ENCODE assay signal across 10 mouse cellular contexts in genomic region chr16:37802686-37803295, GRCm38 (mm10). TPM values are rescaled to one million over a fixed set of nuclear protein-coding genes. Genes with fewer than 3 reads are reported as not detected.
DNase-seq lines count a peak whose midpoint lies in the region; ATAC-seq lines count a peak whose summit lies in the region.
"Had no signal": no experiment of that assay in that cellular context is flagged by ENCODE, and none has a peak within 500 bp of the region (broad histone marks: within the 10 kb centered on the region; RNA-seq: fewer than 3 reads in every experiment).

No protein-coding gene starts in this region.

- H3K27me3 ChIP-seq in embryonic facial prominence, embryonic 11.5 days (ENCODE audit: control insufficient read depth, insufficient read depth, low read length): no peaks in the 10 kb centered on the region
- H3K27me3 ChIP-seq in embryonic facial prominence, embryonic 10.5 days (replicated peaks; ENCODE audit: low read depth, poor library complexity, severe bottlenecking): no peaks in the 10 kb centered on the region
- H3K27me3 ChIP-seq in midbrain, embryonic 12.5 days: no peaks in the 10 kb centered on the region

- H3K36me3 ChIP-seq in embryonic facial prominence, embryonic 11.5 days (replicated peaks; ENCODE audit: control insufficient read depth, insufficient read depth, low read depth, low read length): no peaks in the 10 kb centered on the region; the same call in 1 of the 2 replicates
- peaks cover 69% of the 10 kb centered on the region for H3K36me3 ChIP-seq in embryonic facial prominence, embryonic 10.5 days (replicated peaks)
- peaks cover 21% of the 10 kb centered on the region; the same call in 1 of the 2 replicates for H3K36me3 ChIP-seq in midbrain, embryonic 12.5 days

- no peak for ATAC-seq in embryonic facial prominence, embryonic 11.5 days (replicated peaks; ENCODE audit: insufficient number of reproducible peaks, low FRiP score, low TSS enrichment, low read depth)
- no peak for ATAC-seq in midbrain, embryonic 12.5 days (ENCODE audit: low FRiP score, low read depth)

- no peak overlapping the region for H3K9ac ChIP-seq in embryonic facial prominence, embryonic 11.5 days (replicated peaks; ENCODE audit: low read length)
- no peak overlapping the region for H3K9ac ChIP-seq in midbrain, embryonic 12.5 days (replicated peaks)

- H3K9me3 ChIP-seq in embryonic facial prominence, embryonic 11.5 days (replicated peaks; ENCODE audit: control insufficient read depth, low read length): peaks cover 4% of the 10 kb centered on the region; the same call in 1 of the 2 replicates
- peaks cover 11% of the 10 kb centered on the region; the same call in 1 of the 2 replicates for H3K9me3 ChIP-seq in embryonic facial prominence, embryonic 10.5 days
- 0 out of 2 replicates have a peak, but pooled peaks cover 11% of the 10 kb centered on the region for H3K9me3 ChIP-seq in midbrain, embryonic 12.5 days

- H3K27ac ChIP-seq in embryonic facial prominence, embryonic 11.5 days (replicated peaks; ENCODE audit: low read depth, low read length): no peak overlapping the region
- no peak overlapping the region for H3K27ac ChIP-seq in embryonic facial prominence, embryonic 10.5 days (replicated peaks)
- peak overlapping the region; percentile 25; the same call in 1 of the 2 replicates for H3K27ac ChIP-seq in midbrain, embryonic 12.5 days (replicated peaks)

- peak; percentile 55 for DNase-seq in embryonic facial prominence, embryonic 11.5 days (ENCODE audit: low spot score)
- DNase-seq in embryonic facial prominence, embryonic 10.5 days (ENCODE audit: low spot score): no peak
- peak; percentile 38 for DNase-seq in retina, embryonic 14.5 days (ENCODE audit: low spot score)
- no peak for DNase-seq in retina, postnatal 1 day
- DNase-seq in telencephalon, adult 2 months (ENCODE audit: low read depth, low spot score): peak; percentile 72
- no peak for DNase-seq in urinary bladder, postnatal 25 days (ENCODE audit: low spot score)
- no peak for DNase-seq in adrenal gland, adult 8-10 months
- DNase-seq: kidney, postnatal 14 days had no signal

- H3K4me3 ChIP-seq in embryonic facial prominence, embryonic 11.5 days (ENCODE audit: low read depth, low read length): no peak overlapping the region
- H3K4me3 ChIP-seq in embryonic facial prominence, embryonic 10.5 days: no peak overlapping the region
- no peak overlapping the region for H3K4me3 ChIP-seq in midbrain, embryonic 12.5 days
- H3K4me3 ChIP-seq: erythroblast, embryonic 14.5 days had no signal

- 55% methylated on average over 4 of the region's 4 CpGs for WGBS in embryonic facial prominence, embryonic 11.5 days
- WGBS in embryonic facial prominence, embryonic 10.5 days: 58% methylated on average over 4 of the region's 4 CpGs
- 60% methylated on average over 4 of the region's 4 CpGs for WGBS in midbrain, embryonic 12.5 days

- no peak overlapping the region for H3K4me2 ChIP-seq in embryonic facial prominence, embryonic 11.5 days (ENCODE audit: low read depth, low read length)
- no peak overlapping the region for H3K4me2 ChIP-seq in midbrain, embryonic 12.5 days (replicated peaks)

- no peaks in the 10 kb centered on the region for H3K4me1 ChIP-seq in embryonic facial prominence, embryonic 11.5 days (ENCODE audit: control insufficient read depth, insufficient read depth, low read length)
- peaks cover 37% of the 10 kb centered on the region for H3K4me1 ChIP-seq in embryonic facial prominence, embryonic 10.5 days
- peaks cover 9% of the 10 kb centered on the region for H3K4me1 ChIP-seq in midbrain, embryonic 12.5 days

RNA-seq across cellular contexts. Expression of gene Fstl1, which starts 26.1 kb away (rescaled TPM):
- 350 and 367 TPM in 2 replicates for polyA plus RNA-seq in embryonic facial prominence, embryonic 11.5 days (2014; fragmentation: Nextera tagmentation; extraction: Ambion mirVana)
- polyA plus RNA-seq in embryonic facial prominence, embryonic 10.5 days (2016; fragmentation: Nextera tagmentation; extraction: Ambion mirVana): 192 and 210 TPM in 2 replicates
- polyA plus RNA-seq in midbrain, embryonic 12.5 days (2016; fragmentation: Nextera tagmentation; extraction: Ambion mirVana): 169 and 215 TPM in 2 replicates
- total RNA-seq in adrenal gland, adult 8-10 months (2022): 10 to 100 TPM; 21.2 to 45.6 (median 33.8) TPM

RNA-seq across cellular contexts. Expression of gene Gm36028, which starts 58.2 kb away (rescaled TPM):
- polyA plus RNA-seq in embryonic facial prominence, embryonic 11.5 days (2014; fragmentation: Nextera tagmentation; extraction: Ambion mirVana): 0.32 TPM in 1 of 2 replicates, not detected in the other
- 0.62 and 0.85 TPM in 2 replicates for polyA plus RNA-seq in embryonic facial prominence, embryonic 10.5 days (2016; fragmentation: Nextera tagmentation; extraction: Ambion mirVana)
- 0.27 and 0.63 TPM in 2 replicates for polyA plus RNA-seq in midbrain, embryonic 12.5 days (2016; fragmentation: Nextera tagmentation; extraction: Ambion mirVana)
- total RNA-seq in adrenal gland, adult 8-10 months (2022): under 1 TPM in 2 of 4 experiments, not detected in 2; 0.29 to 0.75 TPM
- polyA plus RNA-seq: erythroblast, embryonic 14.5 days had no signal

Comparison
In these comparisons a context has a peak if more than half of its experiments do, and no peak if none do; other contexts are left out.
1. DNase-seq: peak in embryonic facial prominence, embryonic 11.5 days (single experiment), retina, embryonic 14.5 days (single experiment) and telencephalon, adult 2 months (single experiment); none in embryonic facial prominence, embryonic 10.5 days (single experiment), retina, postnatal 1 day (single experiment), urinary bladder, postnatal 25 days (single experiment) and adrenal gland, adult 8-10 months (single experiment).